Mouse (Mus musculus) kidney, postnatal 0 days (tissue): ENCODE results near the gene Tmem127. TPM values are rescaled to one million over a fixed set of nuclear protein-coding genes. Genes with fewer than 3 reads are reported as not detected.

ENCODE experiments used
- ATAC-seq: fragments of 200-750 bp; cut with Nextera tagmentation; replicated peaks from 2 replicates; pipeline ENCODE4 v1.8.0; 2017; ENCODE audit warnings: low read depth, moderate number of reproducible peaks, moderate TSS enrichment, moderate library complexity; ENCODE audit not compliant: low FRiP score
- DNase-seq: peaks from one replicate; pipeline ENCODE4 v3.0.0-alpha.2; 2016; ENCODE audit warnings: low spot score
- H3K27ac ChIP-seq: fragments of 300-500 bp; sonication (generic); 2 replicates; pipeline ENCODE4 v1.5.1; 2014; ENCODE audit warnings: mild to moderate bottlenecking
- H3K27me3 ChIP-seq: fragments of 300-500 bp; sonication (generic); 2 replicates; pipeline ENCODE4 v1.6.1; 2014; ENCODE audit warnings: low read length, mixed read lengths; ENCODE audit not compliant: insufficient read depth
- H3K36me3 ChIP-seq: fragments of 300-500 bp; sonication (generic); 2 replicates; pipeline ENCODE4 v1.6.1; 2014; ENCODE audit warnings: low read length, mixed read lengths; ENCODE audit not compliant: insufficient read depth
- H3K4me1 ChIP-seq: fragments of 300-500 bp; sonication (generic); replicated peaks from 2 replicates; pipeline ENCODE4 v1.6.1; 2014; ENCODE audit warnings: antibody characterized with exemption, low read length, mixed read lengths; ENCODE audit not compliant: insufficient read depth
- H3K4me2 ChIP-seq: fragments of 300-500 bp; sonication (generic); 2 replicates; pipeline ENCODE4 v1.6.1; 2014; ENCODE audit warnings: mild to moderate bottlenecking, low read length, moderate library complexity, mixed read lengths
- H3K4me3 ChIP-seq: fragments of 300-500 bp; sonication (generic); replicated peaks from 2 replicates; pipeline ENCODE4 v1.5.1; 2014; ENCODE audit warnings: low read depth, low read length
- H3K9ac ChIP-seq: fragments of 300-500 bp; sonication (generic); 2 replicates; pipeline ENCODE4 v1.6.1; 2014; ENCODE audit warnings: low read depth, low read length
- H3K9me3 ChIP-seq: fragments of 300-500 bp; sonication (generic); replicated peaks from 2 replicates; pipeline ENCODE4 v1.6.1; 2016; ENCODE audit warnings: low read length, inconsistent platforms, mixed read lengths
- CTCF ChIP-seq: IDR thresholded peaks from 2 replicates; pipeline ENCODE4 v1.5.1; 2016; ENCODE audit warnings: antibody characterized with exemption, low read depth, mild to moderate bottlenecking, moderate library complexity
- WGBS: fragments of 180-500 bp; shearing (Covaris S2); extraction: QIAGEN DNeasy Blood & Tissue Kit; methylation state at CpG from one replicate; pipeline ENCODE4 v1.1.7; 2014; 5-methylcytosine and 5-hydroxymethylcytosine counted together
- polyA plus RNA-seq: library from polyadenylated mRNA; unstranded; fragments of >200 nt; fragmentation: Nextera tagmentation; extraction: Ambion mirVana; gene quantifications from 2 replicates; pipeline ENCODE4 v1.2.1, GENCODE M21; 2015

The Tmem127 gene
- polyA plus RNA-seq, 1 experiment from 2014 or later: 35.7 TPM

DNA sequence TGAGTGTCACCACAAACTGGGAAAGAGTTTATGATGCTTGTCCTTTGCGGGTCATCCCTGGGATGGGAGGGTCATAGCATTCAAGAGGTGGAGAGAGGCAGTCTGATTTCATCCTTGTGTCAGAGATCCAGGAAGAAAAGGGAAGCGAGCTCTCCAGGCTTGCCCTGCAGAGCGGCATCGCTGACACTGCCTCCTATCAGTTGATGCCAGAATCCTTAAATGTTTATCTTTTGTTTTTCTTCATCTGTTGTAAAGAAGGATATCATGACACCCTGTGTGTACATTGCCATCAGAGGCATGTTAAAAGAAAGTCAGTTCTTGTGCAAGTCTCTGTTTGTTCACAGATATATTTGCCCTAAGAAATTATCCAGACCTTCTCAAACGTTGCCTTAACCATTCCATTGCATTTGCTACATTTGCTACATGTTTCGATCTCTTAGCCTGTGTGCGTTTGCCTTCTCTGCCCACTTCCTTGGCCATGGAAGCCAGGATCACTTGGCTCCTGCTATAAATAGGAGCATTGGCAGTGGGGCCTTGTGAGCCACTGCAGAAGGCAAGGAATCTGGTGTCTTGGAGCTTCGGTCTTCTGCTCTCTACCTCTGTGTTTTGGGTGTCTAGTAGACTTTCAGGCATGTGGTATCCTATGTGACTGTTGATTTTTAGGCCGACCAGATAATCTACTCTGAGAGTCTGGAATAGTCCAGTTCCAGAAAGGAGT lies 2.7 kb downstream of the Tmem127 start:
- H3K4me3 ChIP-seq: no peak overlapping the region
- no peak for DNase-seq
- peaks cover 18% of the 10 kb centered on the region for H3K4me1 ChIP-seq
- 79% methylated on average over 9 of the region's 9 CpGs for WGBS
- H3K27ac ChIP-seq: no peak overlapping the region
- no peak for TF ChIP-seq CTCF
- no peak overlapping the region for H3K4me2 ChIP-seq
- no peaks in the 10 kb centered on the region for H3K27me3 ChIP-seq
- no peaks in the 10 kb centered on the region for H3K9me3 ChIP-seq
- H3K9ac ChIP-seq: no peak overlapping the region
- H3K36me3 ChIP-seq: 0 out of 2 replicates have a peak, but pooled peaks cover 4% of the 10 kb centered on the region
- no peak for ATAC-seq

DNA sequence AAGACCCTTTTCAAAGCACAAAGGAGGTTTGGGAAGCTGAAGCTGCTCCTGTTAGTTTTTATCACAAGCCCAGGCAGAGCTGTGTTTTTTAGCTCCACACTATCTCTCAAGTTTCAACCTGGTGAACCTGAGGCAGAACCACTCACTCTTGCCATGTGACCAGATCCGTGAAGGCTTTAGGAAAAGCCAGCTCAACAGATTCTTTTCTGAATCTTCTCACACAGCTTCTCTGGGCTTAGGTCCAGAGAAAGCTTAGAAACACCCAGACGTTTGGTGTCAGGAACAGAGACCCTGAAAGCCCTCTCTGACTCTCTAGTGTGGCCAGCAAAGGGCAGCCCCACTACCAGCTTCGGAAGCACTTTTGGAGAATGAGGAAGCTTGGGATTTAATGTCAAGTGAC lies 3.7 kb downstream of the Tmem127 start:
- Histone ChIP-seq H3K9me3 (no peaks in the 10 kb centered on the region), H3K4me1 (peaks cover 18% of the 10 kb centered on the region), H3K9ac (no peak overlapping the region), H3K27ac (peak overlapping the region; percentile 54; the same call in 1 of the 2 replicates), H3K4me2 (no peak overlapping the region), H3K4me3 (no peak overlapping the region), H3K36me3 (no peaks in the 10 kb centered on the region), H3K27me3 (no peaks in the 10 kb centered on the region)
- 52% methylated on average over 3 of the region's 3 CpGs for WGBS
- no peak for DNase-seq
- no peak for TF ChIP-seq CTCF
- ATAC-seq: no peak

GRCm38 (mm10) chr2:127251880-127252527 lies 4.3 kb downstream of the Tmem127 start:
- Histone ChIP-seq H3K9me3 (no peaks in the 10 kb centered on the region), H3K9ac (no peak overlapping the region), H3K27me3 (no peaks in the 10 kb centered on the region), H3K36me3 (peaks cover 3% of the 10 kb centered on the region; the same call in 1 of the 2 replicates), H3K4me3 (no peak overlapping the region), H3K4me2 (no peak overlapping the region), H3K4me1 (peaks cover 18% of the 10 kb centered on the region), H3K27ac (peak overlapping the region; percentile 54; the same call in 1 of the 2 replicates)
- TF ChIP-seq CTCF: no peak
- WGBS: 15% methylated on average over 3 of the region's 3 CpGs
- ATAC-seq: no peak
- peak; percentile 32 for DNase-seq

- no peak overlapping the region for H3K4me3 ChIP-seq
- WGBS: 32% methylated on average over 5 of the region's 5 CpGs
- H3K9me3 ChIP-seq: no peaks in the 10 kb centered on the region
- no peak overlapping the region for H3K4me2 ChIP-seq
- peaks cover 11% of the 10 kb centered on the region for H3K36me3 ChIP-seq
- TF ChIP-seq CTCF: no peak
- ATAC-seq (no peak), DNase-seq (no peak)
- peaks cover 18% of the 10 kb centered on the region for H3K4me1 ChIP-seq
- H3K27me3 ChIP-seq: no peaks in the 10 kb centered on the region
- peak overlapping the region; percentile 48; the same call in 1 of the 2 replicates for H3K27ac ChIP-seq
- 0 out of 2 replicates have a peak overlapping the region, but pooled peaks have one; percentile 9 for H3K9ac ChIP-seq
Observed at GRCm38 (mm10) chr2:127252787-127253186, 5.1 kb downstream of the Tmem127 start.

DNA sequence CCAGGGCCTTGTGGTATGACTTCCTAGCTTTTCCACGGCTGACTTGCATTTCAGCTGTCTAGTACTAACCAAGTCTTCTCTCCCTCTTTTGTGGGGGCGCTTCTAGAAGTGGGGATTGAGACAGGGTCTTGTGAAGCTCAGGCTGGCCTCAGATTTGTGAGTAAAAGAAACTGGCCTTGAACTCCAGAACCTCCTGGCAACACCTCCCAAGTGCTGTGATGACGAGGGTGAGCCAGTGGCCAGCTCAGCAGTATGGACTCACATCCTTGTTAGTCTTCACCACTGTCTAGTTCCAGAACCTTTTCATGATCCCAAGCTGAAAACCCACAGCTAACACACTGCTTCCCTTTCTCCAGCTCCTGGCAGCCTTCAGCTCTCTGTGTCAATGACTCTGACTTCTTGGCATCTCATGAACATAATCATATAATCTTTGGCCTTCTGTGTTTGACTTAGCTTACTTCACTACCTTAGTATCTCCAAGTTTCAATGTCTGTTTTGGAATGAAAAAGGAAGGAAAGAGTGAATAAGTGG lies 7.0 kb downstream of the Tmem127 start:
- DNase-seq: no peak
- 81% methylated on average over 3 of the region's 3 CpGs for WGBS

DNA sequence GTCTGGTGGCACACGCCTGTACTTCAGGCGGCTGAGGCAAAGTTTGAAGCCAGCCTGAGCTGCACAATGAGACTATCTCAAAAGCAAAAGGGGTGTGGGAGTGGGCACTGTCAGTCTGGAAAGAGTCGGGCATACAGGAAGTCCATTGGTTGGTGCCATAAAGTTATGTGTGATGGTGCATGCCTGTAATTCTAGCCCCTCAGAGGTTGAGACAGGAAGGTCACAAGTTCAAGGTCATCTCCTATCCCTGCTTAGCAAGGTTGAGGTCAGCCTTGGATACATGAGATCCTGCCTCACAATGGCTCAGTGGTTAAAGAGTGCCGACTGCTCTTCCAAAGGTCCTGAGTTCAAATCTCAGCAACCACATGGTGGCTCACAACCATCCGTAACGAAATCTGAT lies 7.6 kb downstream of the Tmem127 start:
- DNase-seq (peak; percentile 19), ATAC-seq (no peak)
- Histone ChIP-seq H3K4me3 (no peak overlapping the region), H3K27ac (no peak overlapping the region), H3K4me1 (peaks cover 10% of the 10 kb centered on the region), H3K36me3 (peaks cover 29% of the 10 kb centered on the region), H3K4me2 (no peak overlapping the region), H3K9ac (no peak overlapping the region), H3K9me3 (no peaks in the 10 kb centered on the region), H3K27me3 (no peaks in the 10 kb centered on the region)
- 55% methylated on average over 6 of the region's 6 CpGs for WGBS
- TF ChIP-seq CTCF: no peak

More for the DNA sequence above, 7.0 kb downstream of the Tmem127 start:
- Histone ChIP-seq H3K9me3 (no peaks in the 10 kb centered on the region), H3K27me3 (no peaks in the 10 kb centered on the region), H3K36me3 (peaks cover 25% of the 10 kb centered on the region), H3K27ac (no peak overlapping the region), H3K4me2 (no peak overlapping the region), H3K9ac (no peak overlapping the region), H3K4me3 (no peak overlapping the region), H3K4me1 (peaks cover 10% of the 10 kb centered on the region)
- ATAC-seq: no peak
- no peak for TF ChIP-seq CTCF
